Mouse (Mus musculus): ENCODE data around the gene Aldh1l1.

Aldh1l1 gene

GRCm38 (mm10) chr6:90507443-90507842 is 21.2 kb downstream of the Aldh1l1 start:
- no peak for DNase-seq (ENCODE audit: low read depth)

GRCm38 (mm10) chr6:90508197-90508624 is 22.0 kb downstream of the Aldh1l1 start:
- DNase-seq (ENCODE audit: low read depth), result no peak

GRCm38 (mm10) chr6:90509085-90509484 is 22.9 kb downstream of the Aldh1l1 start:
- DNase-seq (ENCODE audit: low read depth), result no peak

GRCm38 (mm10) chr6:90512416-90512815 is 26.2 kb downstream of the Aldh1l1 start:
- DNase-seq (ENCODE audit: low read depth), result no peak

GRCm38 (mm10) chr6:90513074-90513856 is 27.0 kb downstream of the Aldh1l1 start:
- no peak for DNase-seq (ENCODE audit: low read depth)

- no peak for DNase-seq (ENCODE audit: low read depth)
Observed at GRCm38 (mm10) chr6:90514369-90514768, 28.1 kb downstream of the Aldh1l1 start.

- DNase-seq (ENCODE audit: low read depth), result peak; percentile 37
Observed at GRCm38 (mm10) chr6:90514883-90515405, 28.7 kb downstream of the Aldh1l1 start.

- DNase-seq (ENCODE audit: low read depth), result no peak
Observed at GRCm38 (mm10) chr6:90518892-90519291, 32.7 kb downstream of the Aldh1l1 start.

- no peak for DNase-seq (ENCODE audit: low read depth)
Observed at GRCm38 (mm10) chr6:90519375-90519774, 33.1 kb downstream of the Aldh1l1 start.

- no peak for DNase-seq (ENCODE audit: low read depth)
Observed at GRCm38 (mm10) chr6:90526406-90526805, 40.2 kb downstream of the Aldh1l1 start.

GRCm38 (mm10) chr6:90529461-90530046 is 43.3 kb downstream of the Aldh1l1 start:
- DNase-seq (ENCODE audit: low read depth), result no peak

- DNase-seq (ENCODE audit: low read depth), result no peak
Observed at GRCm38 (mm10) chr6:90532575-90533190, 46.5 kb downstream of the Aldh1l1 start.

- no peak for DNase-seq (ENCODE audit: low read depth)
Observed at GRCm38 (mm10) chr6:90533505-90533904, 47.3 kb downstream of the Aldh1l1 start.

GRCm38 (mm10) chr6:90534701-90535475 is 48.7 kb downstream of the Aldh1l1 start:
- DNase-seq (ENCODE audit: low read depth), result no peak

GRCm38 (mm10) chr6:90536824-90537223 is 50.6 kb downstream of the Aldh1l1 start:
- DNase-seq (ENCODE audit: low read depth), result no peak

GRCm38 (mm10) chr6:90537941-90538340 is 51.7 kb downstream of the Aldh1l1 start:
- peak; percentile 61 for DNase-seq (ENCODE audit: low read depth)

- no peak for DNase-seq (ENCODE audit: low read depth)
Observed at GRCm38 (mm10) chr6:90539271-90539670, 53.0 kb downstream of the Aldh1l1 start.

- DNase-seq (ENCODE audit: low read depth), result no peak
Observed at GRCm38 (mm10) chr6:90540520-90540919, 54.3 kb downstream of the Aldh1l1 start.

GRCm38 (mm10) chr6:90541367-90541772 is 55.1 kb downstream of the Aldh1l1 start:
- DNase-seq (ENCODE audit: low read depth), result no peak

GRCm38 (mm10) chr6:90544433-90544832 is 58.2 kb downstream of the Aldh1l1 start:
- DNase-seq (ENCODE audit: low read depth), result no peak

- DNase-seq (ENCODE audit: low read depth), result no peak
Observed at GRCm38 (mm10) chr6:90546274-90546673, 60.0 kb downstream of the Aldh1l1 start.

- DNase-seq (ENCODE audit: low read depth), result no peak
Observed at GRCm38 (mm10) chr6:90547041-90547440, 60.8 kb downstream of the Aldh1l1 start.
